Mouse (Mus musculus): Measurements from ENCODE around the gene Snai1.

Snai1 gene

DNA sequence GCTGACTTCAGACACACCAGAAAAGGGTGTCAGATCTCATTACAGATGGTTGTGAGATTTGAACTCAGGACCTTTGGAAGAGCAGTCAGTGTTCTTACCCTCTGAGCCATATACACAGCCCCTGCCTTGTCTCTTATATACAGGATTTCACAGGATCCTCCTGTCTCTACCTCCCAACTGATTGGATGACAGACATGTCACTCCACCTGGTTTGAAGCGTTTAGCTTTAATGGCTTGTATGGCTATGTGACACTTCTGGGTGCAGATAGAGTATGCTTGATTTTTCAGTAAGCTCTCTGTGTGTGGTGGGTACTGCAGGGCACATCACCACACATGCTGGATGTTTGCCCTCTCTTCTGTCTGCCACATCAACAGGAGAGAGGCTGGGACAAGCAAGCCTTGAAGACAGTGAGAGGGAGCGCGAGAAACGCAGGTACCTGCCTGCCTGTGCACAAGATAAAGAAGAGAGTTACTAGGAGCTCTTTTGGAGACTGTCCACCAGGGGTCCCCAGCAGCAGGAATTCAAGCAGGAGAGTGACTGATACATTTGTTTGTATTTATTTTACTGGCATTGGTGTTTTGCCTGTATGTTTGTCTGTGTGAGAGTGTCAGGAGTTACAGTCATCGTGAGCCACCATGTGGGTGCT lies 18.3 kb upstream of the Snai1 start:
- no peak for DNase-seq (ENCODE audit: low spot score in 2 of 2)

DNA sequence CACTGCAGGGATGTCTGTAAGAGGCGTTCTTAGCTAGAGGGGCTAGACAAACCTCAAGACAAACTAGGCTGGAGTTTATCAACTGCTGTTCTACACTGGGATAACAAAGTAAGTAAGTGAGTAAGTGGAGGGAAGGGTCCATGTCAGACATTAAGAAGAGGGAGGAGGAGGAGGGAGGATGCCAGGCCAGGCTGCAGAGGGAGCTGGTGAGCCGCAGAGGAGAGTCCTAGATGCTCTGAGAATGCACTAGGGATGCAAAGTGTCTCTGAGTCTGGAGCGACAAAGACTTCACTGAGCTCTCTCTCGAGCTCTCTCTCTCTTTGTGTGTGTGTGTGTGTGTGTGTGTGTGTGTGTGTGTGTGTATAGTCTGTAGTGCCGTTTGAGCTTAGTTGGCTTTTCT lies 9.7 kb upstream of the Snai1 start:
- peak in 1 of 2 experiments; percentile 26 for DNase-seq (ENCODE audit: low spot score in 2 of 2)

DNA sequence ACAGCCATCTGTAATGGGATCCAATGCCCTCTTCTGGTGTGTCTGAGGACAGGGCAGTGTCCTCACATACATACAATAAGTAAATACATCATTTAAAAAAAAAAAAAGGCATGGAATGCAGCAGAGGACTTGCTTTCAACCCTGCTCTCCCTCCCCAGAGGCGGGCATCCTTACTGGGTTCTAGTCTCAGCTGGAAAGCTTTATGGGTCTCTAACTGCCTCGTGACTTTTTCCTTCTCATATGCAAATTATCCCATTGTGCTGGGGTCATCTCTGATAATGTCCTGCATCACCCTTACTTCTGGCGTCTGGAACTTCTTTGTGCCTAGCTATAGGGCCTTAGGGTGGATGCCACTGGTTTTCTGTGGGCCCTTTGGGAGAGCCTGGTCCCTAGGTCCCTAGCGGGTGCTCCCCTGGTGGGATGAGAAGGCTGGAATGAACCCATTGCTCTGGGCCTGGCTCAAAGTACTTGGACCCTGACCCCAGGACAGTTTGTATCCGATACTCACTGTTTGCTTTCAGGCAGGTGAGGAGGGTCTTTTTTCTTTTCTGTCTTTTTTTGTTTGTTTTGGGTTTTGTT lies 8.0 kb upstream of the Snai1 start:
- no peak for DNase-seq (ENCODE audit: low spot score in 2 of 2)

DNA sequence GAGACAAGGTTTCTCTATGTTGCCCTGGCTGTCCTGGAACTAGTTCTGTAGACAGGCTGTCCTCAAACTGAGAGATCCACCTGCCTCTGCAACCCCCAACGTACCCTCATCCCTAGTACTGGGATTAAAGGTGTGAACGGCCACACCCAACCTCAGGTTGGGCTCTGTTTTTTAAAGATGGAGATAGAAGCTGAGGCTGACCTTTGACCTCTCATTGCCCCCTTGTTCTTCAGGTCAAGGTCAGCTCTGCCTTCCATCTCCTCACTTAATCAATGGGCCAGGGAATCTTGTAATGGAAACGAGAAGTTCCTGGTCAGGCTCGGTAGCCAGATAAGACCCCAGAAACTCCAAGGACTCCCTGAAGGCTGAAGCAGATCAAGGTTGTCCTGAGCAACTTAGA lies 7.5 kb upstream of the Snai1 start:
- DNase-seq (ENCODE audit: low spot score in 2 of 2): no peak

DNA sequence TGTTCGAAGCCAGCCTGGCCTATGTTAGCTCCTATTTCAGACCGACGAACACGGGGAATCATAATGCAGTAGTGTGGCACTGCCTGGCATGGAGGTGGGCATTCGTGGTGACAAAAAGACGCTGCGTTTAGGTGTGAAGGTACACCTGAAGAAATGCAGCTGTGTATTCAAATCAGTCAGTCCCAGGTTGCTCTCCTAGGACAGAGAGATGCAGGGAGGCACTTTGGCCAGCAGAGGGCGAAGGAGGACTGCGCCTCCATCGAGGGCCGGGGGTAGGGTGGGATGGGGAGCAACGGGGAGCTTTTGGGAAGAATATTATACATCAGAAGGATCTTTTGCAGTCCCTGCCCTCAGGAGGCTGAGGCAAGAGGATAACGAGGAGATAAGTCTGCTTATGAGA lies 5.9 kb upstream of the Snai1 start:
- peak in 1 of 2 experiments; percentile 28 for DNase-seq (ENCODE audit: low spot score in 2 of 2)

DNA sequence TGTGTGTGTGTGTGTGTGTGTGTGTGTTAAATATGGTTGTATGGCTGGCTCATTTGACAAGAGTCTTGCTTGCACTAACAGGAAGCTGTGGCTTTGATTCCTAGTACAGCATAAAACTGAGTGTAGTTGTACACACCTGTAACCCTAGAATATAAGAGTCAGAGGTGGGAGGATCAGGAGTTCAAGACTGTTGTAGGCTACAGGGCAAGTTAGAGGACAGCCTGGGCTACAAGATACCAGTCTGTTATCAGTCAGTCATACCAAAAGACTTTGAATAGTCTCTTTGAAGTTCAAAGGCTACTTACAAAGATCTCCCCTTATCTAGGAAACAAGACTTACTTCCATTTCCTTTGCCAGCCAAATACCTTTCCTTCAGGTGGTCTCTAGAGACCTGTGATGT lies 4.1 kb upstream of the Snai1 start:
- DNase-seq (ENCODE audit: low spot score in 2 of 2): no peak

DNA sequence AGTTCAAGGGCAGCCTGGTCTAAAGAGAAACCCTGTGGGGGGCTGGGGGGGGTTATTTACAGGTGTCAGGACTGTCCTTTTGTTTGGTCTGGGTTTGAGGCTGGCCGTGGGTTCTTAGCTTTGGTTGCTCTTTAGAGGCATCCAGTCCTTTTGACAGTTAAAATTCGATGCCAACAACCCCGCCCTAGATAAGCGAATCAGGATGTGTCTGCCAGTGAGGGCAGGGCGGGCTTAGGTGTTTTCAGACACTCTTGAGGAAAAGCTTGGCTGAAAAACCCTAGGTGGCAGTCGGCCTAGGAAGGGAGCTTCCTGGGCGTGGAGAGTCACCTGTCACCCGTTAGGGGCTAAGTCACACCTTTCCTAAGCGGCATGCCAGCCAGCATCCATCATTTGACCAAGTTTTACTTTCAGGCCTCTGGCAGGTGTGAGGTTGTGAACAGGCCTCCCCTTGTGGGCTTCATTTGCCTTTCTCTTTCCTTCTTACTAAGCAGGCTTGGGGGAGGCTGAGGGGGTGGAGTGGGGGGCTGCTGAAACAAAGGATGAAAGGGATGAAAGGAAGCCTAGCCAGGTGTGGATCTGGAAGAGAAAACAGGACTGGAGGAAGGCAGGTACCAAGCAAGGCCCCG lies 1.6 kb upstream of the Snai1 start:
- DNase-seq (ENCODE audit: low spot score in 2 of 2): no peak

DNA sequence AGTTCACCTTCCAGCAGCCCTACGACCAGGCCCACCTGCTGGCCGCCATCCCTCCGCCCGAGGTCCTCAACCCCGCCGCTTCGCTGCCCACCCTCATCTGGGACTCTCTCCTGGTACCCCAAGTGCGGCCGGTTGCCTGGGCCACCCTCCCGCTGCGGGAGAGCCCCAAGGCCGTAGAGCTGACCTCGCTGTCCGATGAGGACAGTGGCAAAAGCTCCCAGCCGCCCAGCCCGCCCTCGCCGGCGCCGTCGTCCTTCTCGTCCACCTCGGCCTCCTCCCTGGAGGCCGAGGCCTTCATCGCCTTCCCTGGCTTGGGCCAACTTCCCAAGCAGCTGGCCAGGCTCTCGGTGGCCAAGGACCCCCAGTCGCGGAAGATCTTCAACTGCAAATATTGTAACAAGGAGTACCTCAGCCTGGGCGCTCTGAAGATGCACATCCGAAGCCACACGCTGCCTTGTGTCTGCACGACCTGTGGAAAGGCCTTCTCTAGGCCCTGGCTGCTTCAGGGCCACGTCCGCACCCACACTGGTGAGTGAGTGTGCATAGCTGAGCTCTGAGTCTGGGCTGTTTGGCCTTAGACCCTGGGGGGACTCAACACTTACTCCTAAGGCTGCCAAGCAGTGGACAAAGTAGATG lies 794 bp downstream of the Snai1 start:
- no peak for DNase-seq (ENCODE audit: low spot score in 2 of 2)

DNA sequence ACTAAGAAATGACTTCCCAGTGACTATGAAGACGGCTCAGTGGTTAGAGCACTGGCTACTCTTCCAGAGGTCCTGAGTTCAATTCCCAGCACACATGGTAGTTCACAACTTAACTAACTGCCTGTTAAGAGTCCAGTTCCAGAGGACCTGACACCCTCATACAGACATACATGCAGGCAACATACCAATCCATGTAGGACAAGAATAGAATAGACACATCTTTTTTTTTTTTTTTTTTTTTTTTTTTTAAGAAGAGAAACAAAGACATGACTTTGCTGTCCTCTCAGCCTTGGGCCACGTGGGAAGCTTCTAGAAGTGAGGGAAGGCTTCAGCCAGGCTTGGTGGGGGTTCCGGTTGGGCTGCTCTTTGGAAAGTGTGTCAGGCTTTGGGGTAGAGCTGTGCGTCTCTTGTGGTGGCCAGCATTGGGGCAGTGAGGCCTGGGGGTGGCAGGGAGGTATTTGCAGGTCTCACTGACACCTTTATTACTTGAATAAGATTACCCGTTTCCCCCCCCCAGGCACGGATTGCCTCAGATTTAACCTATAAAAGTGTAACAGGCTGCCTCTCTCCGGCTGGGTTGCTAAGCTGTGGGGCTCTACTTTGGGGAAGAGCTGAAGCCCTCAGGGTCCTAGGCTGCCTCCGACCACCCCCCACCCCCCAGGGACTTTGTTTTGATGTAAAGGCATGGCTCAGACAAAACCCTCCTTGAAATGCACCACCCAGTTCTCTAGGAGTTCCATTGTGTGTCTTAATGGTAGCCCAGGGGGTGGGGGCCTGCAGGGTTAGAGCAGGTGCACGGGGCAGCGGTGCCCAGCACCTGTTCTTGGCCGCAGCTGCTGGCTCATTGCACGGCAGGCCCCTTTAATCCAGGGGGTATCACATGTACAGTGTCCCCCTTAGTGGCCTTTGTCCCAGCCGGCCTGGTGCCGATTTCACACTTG lies 1.8 kb downstream of the Snai1 start:
- no peak for DNase-seq (ENCODE audit: low spot score in 2 of 2)

DNA sequence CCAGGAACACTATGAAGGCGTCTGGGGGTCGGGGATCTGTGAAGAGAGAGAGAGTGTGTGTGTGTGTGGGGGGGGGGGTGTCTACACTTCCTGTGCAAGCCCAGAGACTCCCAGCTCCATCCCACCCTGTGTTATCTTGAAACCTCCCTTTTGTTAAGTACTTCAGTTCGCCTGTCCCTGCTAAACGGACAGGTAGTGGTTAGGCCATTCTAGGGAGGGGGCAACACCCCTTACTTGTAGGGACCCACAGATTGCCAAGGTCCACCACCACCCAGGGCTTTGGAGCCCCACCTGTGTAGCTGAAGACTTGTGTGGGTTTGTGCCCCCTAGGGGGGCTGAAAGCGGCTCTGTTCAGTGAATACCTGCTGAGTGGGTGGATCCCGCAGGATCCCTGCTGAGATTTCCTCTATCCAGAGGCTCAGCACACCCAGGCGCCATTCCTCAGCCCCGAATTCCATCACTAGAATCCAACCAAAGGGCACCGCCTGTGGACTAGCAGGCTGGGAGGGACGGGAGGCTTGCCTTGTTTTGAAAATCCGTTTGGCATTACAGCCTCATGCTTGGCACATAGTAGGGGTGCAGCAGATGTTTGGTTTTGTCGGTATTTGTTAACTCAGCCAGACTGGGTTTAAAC lies 2.6 kb downstream of the Snai1 start:
- no peak for DNase-seq (ENCODE audit: low spot score in 2 of 2)

DNA sequence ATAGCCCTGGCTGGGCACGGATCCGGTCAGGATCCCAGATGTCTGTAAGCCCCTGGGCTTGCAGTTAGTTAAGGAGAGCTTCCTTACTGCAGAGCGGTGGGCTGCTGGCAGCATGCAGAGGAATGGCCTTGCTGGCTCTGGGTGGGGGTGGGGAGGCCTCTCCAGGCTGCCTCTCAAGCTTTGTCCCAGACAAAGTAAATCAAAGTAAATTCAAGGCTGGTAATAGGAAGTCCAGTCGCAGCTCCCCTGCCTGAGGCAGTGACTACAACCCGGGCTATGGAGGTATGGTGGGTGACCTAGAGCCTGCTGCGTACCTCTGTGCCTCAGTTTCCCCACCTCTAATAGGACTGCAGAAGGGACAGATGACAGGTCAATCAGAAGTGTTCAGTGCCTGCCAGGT lies 3.3 kb downstream of the Snai1 start:
- DNase-seq (ENCODE audit: low spot score in 2 of 2): no peak

DNA sequence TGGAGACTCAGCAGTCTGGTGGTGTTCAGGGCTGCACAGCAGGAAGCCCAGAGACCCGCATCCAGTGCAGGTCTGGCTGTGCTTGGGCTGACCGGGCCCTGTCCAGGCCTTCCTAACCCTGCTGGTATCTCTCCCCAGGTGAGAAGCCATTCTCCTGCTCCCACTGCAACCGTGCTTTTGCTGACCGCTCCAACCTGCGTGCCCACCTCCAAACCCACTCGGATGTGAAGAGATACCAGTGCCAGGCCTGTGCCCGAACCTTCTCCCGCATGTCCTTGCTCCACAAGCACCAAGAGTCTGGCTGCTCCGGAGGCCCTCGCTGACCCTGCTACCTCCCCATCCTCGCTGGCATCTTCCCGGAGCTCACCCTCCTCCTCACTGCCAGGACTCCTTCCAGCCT lies 3.8 kb downstream of the Snai1 start:
- DNase-seq (ENCODE audit: low spot score in 2 of 2): no peak

DNA sequence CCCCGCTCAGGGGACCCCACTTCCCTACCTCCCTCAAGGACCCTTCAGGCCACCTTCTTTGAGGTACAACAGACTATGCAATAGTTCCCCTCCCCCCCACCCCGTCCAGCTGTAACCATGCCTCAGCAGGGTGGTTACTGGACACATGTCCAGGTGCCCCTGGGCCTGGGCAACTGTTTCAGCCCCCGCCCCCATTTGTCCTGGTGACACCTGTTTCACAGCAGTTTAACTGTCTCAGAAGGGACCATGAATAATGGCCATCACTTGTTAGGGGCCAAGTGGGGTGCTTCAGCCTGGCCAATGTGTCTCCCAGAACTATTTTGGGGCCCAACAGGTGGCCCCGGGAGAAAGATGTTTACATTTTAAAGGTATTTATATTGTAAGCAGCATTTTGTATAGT lies 4.4 kb downstream of the Snai1 start:
- DNase-seq (ENCODE audit: low spot score in 2 of 2): no peak

DNA sequence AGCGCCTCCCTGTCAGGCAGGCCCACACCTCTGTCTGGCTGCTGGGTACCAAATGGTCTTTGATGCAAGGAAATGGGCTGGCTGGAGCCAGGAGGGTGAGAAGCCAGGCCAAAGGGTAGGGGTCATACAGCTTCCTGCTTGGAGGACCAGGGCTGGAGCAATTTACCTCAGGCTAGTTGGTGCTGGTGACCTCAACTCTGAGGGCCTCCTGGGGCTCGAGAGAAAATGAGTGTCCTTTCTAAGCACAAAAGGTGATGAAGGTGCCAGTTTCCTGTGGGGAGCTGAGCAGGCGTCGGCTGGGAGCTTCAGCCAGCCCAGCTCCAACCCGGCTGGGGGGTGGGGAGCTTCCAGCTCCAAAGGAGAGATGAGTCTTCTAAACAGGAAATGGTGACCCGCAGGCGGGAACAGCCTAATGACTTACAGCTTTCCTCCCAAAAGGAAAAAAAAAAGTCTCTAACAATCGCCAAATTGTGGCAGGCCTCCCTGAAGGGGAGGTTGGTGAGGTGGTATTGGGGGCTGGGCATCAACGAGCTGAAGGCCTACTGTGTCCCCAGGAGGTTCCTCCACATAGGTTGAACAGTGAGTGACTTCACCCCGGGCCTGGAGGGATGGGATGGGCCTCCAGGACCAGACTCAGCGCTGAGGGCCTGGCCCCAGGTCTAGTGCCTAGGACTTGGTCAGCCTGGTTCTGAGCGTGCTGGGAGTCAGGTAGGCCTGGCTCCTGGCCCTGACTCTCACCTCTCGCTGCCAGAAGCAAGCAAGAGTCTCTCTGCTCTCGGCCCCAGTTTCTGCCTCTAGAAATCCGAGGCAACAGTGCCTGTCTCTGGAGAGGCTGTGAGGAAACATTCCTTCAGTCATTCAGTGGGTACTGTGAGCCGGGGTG lies 5.4 kb downstream of the Snai1 start:
- no peak for DNase-seq (ENCODE audit: low spot score in 2 of 2)

DNA sequence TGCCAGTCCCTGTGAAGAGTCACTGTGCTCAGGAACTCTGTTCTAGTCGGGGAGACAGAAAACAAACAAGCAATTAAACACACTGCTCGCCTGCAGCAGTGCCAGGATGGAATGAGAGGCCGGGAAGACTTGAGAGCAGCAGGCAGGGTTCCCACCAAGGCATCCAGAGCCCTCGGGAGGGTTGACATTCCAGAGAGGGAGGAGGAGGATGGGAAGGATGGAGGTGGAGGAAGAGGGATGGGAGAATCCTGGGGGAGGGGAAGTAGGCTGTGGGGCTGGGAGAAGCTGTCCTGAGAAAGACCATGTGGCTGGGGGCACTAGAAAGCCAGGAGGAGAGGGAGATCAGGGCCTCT lies 6.0 kb downstream of the Snai1 start:
- DNase-seq (ENCODE audit: low spot score in 2 of 2): no peak

DNA sequence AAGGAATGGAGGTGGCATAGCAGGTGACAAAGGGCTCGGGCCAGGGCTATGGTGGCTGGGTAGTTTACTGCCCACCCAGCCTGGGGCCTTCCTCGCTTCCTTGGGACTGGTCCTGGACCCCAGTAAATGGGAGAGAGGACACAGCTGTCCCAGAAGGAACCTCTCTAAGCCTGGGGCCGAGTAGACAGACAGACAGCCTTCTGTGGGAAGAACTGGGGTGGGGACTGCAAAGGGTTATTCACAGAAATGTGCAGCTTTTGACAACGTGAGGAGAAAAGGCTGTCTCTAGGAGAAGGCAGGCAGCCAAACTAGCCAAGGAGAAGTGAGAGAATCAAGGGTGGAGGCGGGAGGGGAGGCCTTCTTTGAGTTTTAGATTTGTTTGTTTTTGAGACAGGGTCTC lies 6.5 kb downstream of the Snai1 start:
- no peak for DNase-seq (ENCODE audit: low spot score in 2 of 2)

DNA sequence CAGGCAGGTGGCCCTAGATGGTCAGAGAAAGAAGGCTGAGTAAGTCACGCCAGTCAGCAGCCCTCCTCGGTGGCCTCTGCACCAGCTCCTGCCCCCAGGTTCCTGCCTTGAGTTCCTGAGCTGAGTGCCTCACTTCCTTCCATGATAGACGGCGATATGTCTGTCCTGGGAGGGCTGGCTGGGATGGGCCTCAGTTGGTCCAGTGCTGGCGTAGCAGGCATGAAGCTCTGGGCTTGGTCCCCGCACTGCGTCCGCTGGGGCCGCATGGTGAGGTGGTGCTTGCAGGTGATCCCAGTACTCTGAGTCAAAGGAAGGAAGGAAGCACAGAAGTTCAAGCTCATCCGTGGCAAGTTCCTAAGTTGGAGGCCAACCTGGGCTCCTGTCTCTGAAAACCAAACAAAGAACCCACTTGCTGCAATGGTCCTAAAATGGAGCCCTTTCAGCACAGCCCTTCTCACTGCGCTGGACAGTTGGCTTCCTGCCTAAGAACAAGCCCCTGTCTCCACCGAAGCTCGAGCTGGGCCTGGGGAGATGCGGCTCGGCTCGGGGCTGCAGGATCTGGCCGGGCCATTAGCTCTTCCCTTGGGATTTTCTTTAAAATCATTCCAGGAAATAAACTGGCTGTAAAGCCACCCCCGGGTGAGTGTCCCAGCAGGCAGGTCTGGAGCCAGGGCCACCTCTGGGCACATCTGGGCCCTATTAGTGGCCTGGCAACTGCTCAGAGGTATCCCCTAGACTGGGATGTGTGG lies 8.6 kb downstream of the Snai1 start:
- no peak for DNase-seq (ENCODE audit: low spot score in 2 of 2)

DNA sequence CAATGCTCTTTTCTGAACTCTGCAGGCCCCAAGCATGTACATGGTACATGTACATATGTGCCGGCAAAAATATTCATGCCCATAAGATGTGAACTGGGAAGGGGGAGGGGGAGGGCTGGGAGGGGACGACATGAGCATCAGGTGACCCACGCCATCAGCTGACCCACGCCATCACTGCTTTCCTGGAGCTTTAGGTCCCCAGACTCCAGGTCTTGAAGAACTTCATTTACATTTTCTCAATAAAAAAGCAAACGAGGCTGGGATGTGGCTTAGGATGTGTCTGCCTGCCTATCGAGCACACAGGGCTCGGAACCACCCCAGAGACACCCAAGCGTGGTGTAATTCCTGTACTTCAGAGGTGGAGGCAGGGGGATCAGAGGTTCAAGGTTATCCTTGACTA lies 9.4 kb downstream of the Snai1 start:
- no peak for DNase-seq (ENCODE audit: low spot score in 2 of 2)

DNA sequence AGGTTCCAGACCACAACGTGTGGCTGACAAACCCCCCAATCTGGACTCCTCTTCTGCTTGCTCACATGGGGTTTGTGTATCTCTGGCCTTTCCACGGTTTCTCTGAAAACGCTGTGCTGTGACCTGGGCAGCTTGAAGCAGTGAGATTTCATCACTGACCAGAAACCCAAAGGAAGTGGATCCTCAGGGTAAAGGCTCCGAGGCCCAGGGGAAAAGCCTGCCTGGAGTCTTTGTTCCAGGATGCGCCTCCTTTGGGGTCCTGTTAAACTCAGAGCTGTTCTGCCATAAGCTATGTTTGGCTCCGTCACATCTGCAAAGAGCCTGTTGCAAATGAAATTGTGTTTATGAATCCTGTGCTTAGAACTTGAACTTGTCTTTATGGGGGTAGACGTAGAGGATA lies 11.0 kb downstream of the Snai1 start:
- DNase-seq (ENCODE audit: low spot score in 2 of 2): no peak

DNA sequence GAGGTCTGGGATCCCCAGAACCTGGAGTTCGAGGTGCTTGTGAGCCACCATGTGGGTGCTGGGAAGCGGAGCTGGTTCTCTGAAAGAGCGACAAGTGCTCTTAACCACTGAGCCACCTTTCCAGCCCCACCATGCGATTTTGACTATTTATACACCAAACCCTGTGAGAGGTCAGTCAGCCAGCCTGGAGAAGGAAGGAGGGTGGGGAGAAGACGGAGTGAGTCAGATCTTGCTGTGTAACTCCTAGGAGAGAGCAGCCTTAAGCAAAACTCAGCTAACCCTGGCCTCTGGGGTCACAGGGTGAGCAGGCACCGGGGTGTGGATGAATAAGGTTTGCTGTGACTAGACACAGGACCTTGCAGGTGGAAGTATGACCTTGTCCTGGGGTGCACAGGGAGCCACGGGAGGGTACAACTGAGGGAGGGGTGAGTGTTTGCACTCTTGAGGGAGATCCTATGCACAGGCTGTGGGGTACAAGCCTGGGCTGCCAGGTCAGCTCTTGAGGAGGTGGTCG lies 12.4 kb downstream of the Snai1 start:
- DNase-seq (ENCODE audit: low spot score in 2 of 2): no peak
